Mouse (Mus musculus) G1E (cell line): ENCODE results near the gene Pigl. TPM values are rescaled to one million over a fixed set of nuclear protein-coding genes. Genes with fewer than 3 reads are reported as not detected.

Experiments
- ATAC-seq: 2 replicates; pipeline ENCODE4 v1.8.0; 2016; ENCODE audit warnings: mild to moderate bottlenecking; ENCODE audit not compliant: insufficient number of reproducible peaks, poor library complexity, low FRiP score, severe bottlenecking; ENCODE audit errors: extremely low read depth
- DNase-seq: peaks from one replicate; pipeline ENCODE4 v3.0.0; 2012; ENCODE audit warnings: low spot score
- H3K27me3 ChIP-seq: 2 replicates; pipeline ENCODE4 v1.6.1; 2012; ENCODE audit warnings: mild to moderate bottlenecking, low read length, inconsistent platforms; ENCODE audit not compliant: insufficient read depth
- H3K36me3 ChIP-seq: replicated peaks from 2 replicates; pipeline ENCODE3; 2012; ENCODE audit warnings: mild to moderate bottlenecking, inconsistent platforms
- H3K4me1 ChIP-seq: 2 replicates; pipeline ENCODE4 v1.6.1; 2012; ENCODE audit warnings: low read depth, low read length, inconsistent platforms, mixed read lengths; ENCODE audit not compliant: insufficient read depth
- H3K4me3 ChIP-seq: 2 replicates; pipeline ENCODE4 v1.5.1; 2012; ENCODE audit warnings: low read depth, mild to moderate bottlenecking, inconsistent platforms, low read length, moderate library complexity, mixed read lengths
- H3K9me3 ChIP-seq: replicated peaks from 2 replicates; pipeline ENCODE4 v1.6.1; 2012; ENCODE audit warnings: inconsistent platforms
- CTCF ChIP-seq: IDR thresholded peaks from 2 replicates; pipeline ENCODE4 v1.5.1; 2012; ENCODE audit warnings: low read depth, low read length, inconsistent platforms, mixed read lengths
- GATA1 ChIP-seq: IDR thresholded peaks from 2 replicates; pipeline ENCODE4 v1.6.1; 2012; ENCODE audit warnings: borderline replicate concordance, low read length, inconsistent platforms, mixed read lengths
- GATA2 ChIP-seq: IDR thresholded peaks from 2 replicates; pipeline ENCODE4 v1.6.1; 2012; ENCODE audit warnings: low read depth, low read length, inconsistent platforms, borderline replicate concordance
- POLR2AphosphoS5 ChIP-seq: IDR thresholded peaks from 2 replicates; pipeline ENCODE4 v1.6.1; 2012; ENCODE audit warnings: low read depth, low read length, inconsistent platforms; ENCODE audit not compliant: insufficient replicate concordance
- TAL1 ChIP-seq: conservative IDR thresholded peaks from 2 replicates; pipeline ENCODE4 v1.6.1; 2012; ENCODE audit warnings: low read depth, low read length, inconsistent platforms, mixed read lengths
- polyA plus RNA-seq: library from polyadenylated mRNA; stranded (reverse); fragments of >175 nt; gene quantifications from 2 replicates; pipeline ENCODE4 v1.2.3, GENCODE M21; 2012
- total RNA-seq, 2 experiments: library from RNA; stranded (forward) in 1 of 2; stranded (reverse) in 1 of 2; fragments of 200-1000 nt in 1 of 2; fragments of >200 nt in 1 of 2; fragmentation: Nextera tagmentation in 1 of 2; gene quantifications; 2 replicates each; pipeline ENCODE4 v1.2.3; 2014 to 2017

The Pigl gene
- total and polyA plus RNA-seq, 3 experiments = 2.9 to 32.9 (median 5.3) TPM

- DNase-seq = no peak
- peaks cover 26% of the 10 kb centered on the region for H3K36me3 ChIP-seq
- TF ChIP-seq TAL1 (no peak), CTCF (no peak), GATA2 (no peak), GATA1 (no peak), POLR2AphosphoS5 (no peak)
- ATAC-seq = no peak
- peaks cover 3% of the 10 kb centered on the region; the same call in 1 of the 2 replicates for H3K27me3 ChIP-seq
- H3K4me3 ChIP-seq = no peak overlapping the region
- peaks cover 3% of the 10 kb centered on the region for H3K9me3 ChIP-seq
- H3K4me1 ChIP-seq = peaks cover 42% of the 10 kb centered on the region
Measured at GRCm38 (mm10) chr11:62558152-62558551, 99.9 kb downstream of the Pigl start.

GRCm38 (mm10) chr11:62558961-62559646 lies 100.8 kb downstream of the Pigl start:
- DNase-seq (no peak), ATAC-seq (no peak)
- Histone ChIP-seq H3K9me3 (peaks cover 3% of the 10 kb centered on the region), H3K36me3 (peaks cover 16% of the 10 kb centered on the region), H3K4me1 (peaks cover 46% of the 10 kb centered on the region), H3K4me3 (peak overlapping the region; percentile 50; the same call in 1 of the 2 replicates), H3K27me3 (peaks cover 3% of the 10 kb centered on the region; the same call in 1 of the 2 replicates)
- TF ChIP-seq GATA1 (no peak), GATA2 (no peak), POLR2AphosphoS5 (no peak), CTCF (no peak), TAL1 (no peak)

DNA sequence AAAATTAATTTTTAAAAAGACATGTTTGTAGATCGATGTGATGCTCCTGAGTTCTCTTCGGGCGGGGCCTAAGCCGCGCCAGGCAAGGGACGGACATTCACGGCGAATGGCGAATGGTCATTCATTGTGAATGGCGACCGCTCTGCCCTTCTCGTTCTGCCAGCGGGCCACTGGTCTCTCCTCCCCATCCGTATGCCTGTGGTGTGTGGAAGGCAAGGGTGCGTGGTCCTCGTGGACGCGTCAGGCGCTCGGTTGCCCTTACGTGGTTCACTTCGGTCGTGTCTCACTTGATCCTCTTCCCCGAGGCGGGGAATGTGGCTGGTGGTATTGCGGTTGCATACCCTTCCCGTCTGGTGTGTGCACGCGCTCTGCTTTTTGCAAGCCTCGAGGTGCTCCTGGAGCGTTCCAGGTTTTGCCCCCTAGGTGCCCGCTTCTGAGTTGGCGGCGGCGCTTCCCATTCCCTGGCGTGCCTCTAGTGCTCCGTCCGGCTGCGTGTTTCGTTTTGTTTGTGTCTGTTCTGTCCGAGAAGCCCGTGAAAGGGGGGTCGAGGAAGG lies 102.3 kb downstream of the Pigl start:
- peaks cover 3% of the 10 kb centered on the region for H3K9me3 ChIP-seq
- no peak overlapping the region for H3K4me3 ChIP-seq
- DNase-seq (no peak), ATAC-seq (no peak)
- peaks cover 31% of the 10 kb centered on the region for H3K4me1 ChIP-seq
- H3K27me3 ChIP-seq = peaks cover 3% of the 10 kb centered on the region; the same call in 1 of the 2 replicates
- TF ChIP-seq GATA1 = no peak
- TF ChIP-seq CTCF = no peak
- no peak for TF ChIP-seq POLR2AphosphoS5
- TF ChIP-seq GATA2 = no peak
- no peak for TF ChIP-seq TAL1
- H3K36me3 ChIP-seq = peaks cover 3% of the 10 kb centered on the region

GRCm38 (mm10) chr11:62563590-62563989 lies 105.3 kb downstream of the Pigl start:
- Histone ChIP-seq H3K27me3 (peaks cover 10% of the 10 kb centered on the region), H3K36me3 (no peaks in the 10 kb centered on the region), H3K9me3 (peaks cover 3% of the 10 kb centered on the region), H3K4me3 (no peak overlapping the region), H3K4me1 (peaks cover 30% of the 10 kb centered on the region)
- no peak for DNase-seq
- no peak for ATAC-seq
- no peak for TF ChIP-seq GATA2

Other genes with a start within 250 kb of the Pigl start
- gene Adora2b, start 209.5 kb upstream of the Pigl start, total RNA-seq (2014; fragmentation: Nextera tagmentation) = not detected in 2 replicates
- gene Adora2b, start 209.5 kb upstream of the Pigl start, total RNA-seq (2017) = 0.16 and 0.29 TPM in 2 replicates
- 0.03 and 0.04 TPM in 2 replicates for gene Adora2b, start 209.5 kb upstream of the Pigl start, polyA plus RNA-seq
- 12.8 and 13.8 TPM in 2 replicates for gene Zswim7, start 177.1 kb upstream of the Pigl start, total RNA-seq (2014; fragmentation: Nextera tagmentation)
- 15.3 and 21.5 TPM in 2 replicates for gene Zswim7, start 177.1 kb upstream of the Pigl start, total RNA-seq (2017)
- gene Zswim7, start 177.1 kb upstream of the Pigl start, polyA plus RNA-seq = 3.4 and 4.5 TPM in 2 replicates
- gene Ttc19, start 177.0 kb upstream of the Pigl start, total RNA-seq (2014; fragmentation: Nextera tagmentation) = 33.2 and 33.9 TPM in 2 replicates
- gene Ttc19, start 177.0 kb upstream of the Pigl start, total RNA-seq (2017) = 16.0 and 16.2 TPM in 2 replicates
- 4.2 and 6.2 TPM in 2 replicates for gene Ttc19, start 177.0 kb upstream of the Pigl start, polyA plus RNA-seq
- gene Ncor1, start 81 bp downstream of the Pigl start, total RNA-seq (2014; fragmentation: Nextera tagmentation) = 629 and 697 TPM in 2 replicates
- gene Ncor1, start 81 bp downstream of the Pigl start, total RNA-seq (2017) = 167 and 214 TPM in 2 replicates
- 69.9 and 77.2 TPM in 2 replicates for gene Ncor1, start 81 bp downstream of the Pigl start, polyA plus RNA-seq
- gene Cenpv, start 80.8 kb downstream of the Pigl start, total RNA-seq (2014; fragmentation: Nextera tagmentation) = 111 and 131 TPM in 2 replicates
- 67.5 and 81.9 TPM in 2 replicates for gene Cenpv, start 80.8 kb downstream of the Pigl start, total RNA-seq (2017)
- gene Cenpv, start 80.8 kb downstream of the Pigl start, polyA plus RNA-seq = 191 and 202 TPM in 2 replicates
- gene Ubb, start 92.7 kb downstream of the Pigl start, total RNA-seq (2014; fragmentation: Nextera tagmentation) = 814 and 964 TPM in 2 replicates
- 1,083 and 1,103 TPM in 2 replicates for gene Ubb, start 92.7 kb downstream of the Pigl start, total RNA-seq (2017)
- 1,429 and 2,208 TPM in 2 replicates for gene Ubb, start 92.7 kb downstream of the Pigl start, polyA plus RNA-seq
- gene Trpv2, start 116.0 kb downstream of the Pigl start, total RNA-seq (2014; fragmentation: Nextera tagmentation) = 50.2 and 67.3 TPM in 2 replicates
- gene Trpv2, start 116.0 kb downstream of the Pigl start, total RNA-seq (2017) = 48.4 and 49.9 TPM in 2 replicates
- gene Trpv2, start 116.0 kb downstream of the Pigl start, polyA plus RNA-seq = 17.4 and 22.5 TPM in 2 replicates
- 1.7 TPM in 1 of 2 replicates, not detected in the other for gene Lrrc75a, start 190.1 kb downstream of the Pigl start, total RNA-seq (2014; fragmentation: Nextera tagmentation)
- 0.17 and 0.27 TPM in 2 replicates for gene Lrrc75a, start 190.1 kb downstream of the Pigl start, total RNA-seq (2017)
- 0.30 and 0.53 TPM in 2 replicates for gene Lrrc75a, start 190.1 kb downstream of the Pigl start, polyA plus RNA-seq
- 14.8 and 24.3 TPM in 2 replicates for gene Mmgt2, start 190.2 kb downstream of the Pigl start, total RNA-seq (2014; fragmentation: Nextera tagmentation)
- 6.3 and 7.9 TPM in 2 replicates for gene Mmgt2, start 190.2 kb downstream of the Pigl start, total RNA-seq (2017)
- 5.5 and 8.2 TPM in 2 replicates for gene Mmgt2, start 190.2 kb downstream of the Pigl start, polyA plus RNA-seq